Mouse (Mus musculus) MEL (cell line): Measurements from ENCODE around the gene Prmt1. TPM values are rescaled to one million over a fixed set of nuclear protein-coding genes. Genes with fewer than 3 reads are reported as not detected.

ENCODE experiments used
- DNase-seq: peaks from one replicate; pipeline ENCODE4 v3.0.0; 2011; ENCODE audit warnings: low read depth, low spot score
- H3K27ac ChIP-seq: 2 replicates; pipeline ENCODE4 v1.5.1; 2012; ENCODE audit warnings: low read depth, mild to moderate bottlenecking, control low read depth, low read length, moderate library complexity; ENCODE audit not compliant: control insufficient read depth
- H3K27me3 ChIP-seq, 2 experiments: fragments of 150-350 bp in 1 of 2; sonication (generic) in 1 of 2; 2 replicates each; pipeline ENCODE4 v1.6.1; 2012; ENCODE audit warnings: low read length in 2 of 2, mild to moderate bottlenecking in 2 of 2, improper control_type of control experiment in 1 of 2, moderate library complexity in 1 of 2; ENCODE audit not compliant: insufficient read depth in 2 of 2, control insufficient read depth in 1 of 2
- H3K36me3 ChIP-seq, 2 experiments: 2 replicates each; pipeline ENCODE4 v1.6.1; 2012 to 2014; ENCODE audit warnings: low read length in 2 of 2, improper control_type of control experiment in 1 of 2, inconsistent platforms in 1 of 2, mild to moderate bottlenecking in 1 of 2; ENCODE audit not compliant: insufficient read depth in 2 of 2, control insufficient read depth in 1 of 2
- H3K4me1 ChIP-seq, 2 experiments: fragments of 150-350 bp in 1 of 2; sonication (generic) in 1 of 2; 2 replicates each; pipeline ENCODE4 v1.6.1; 2012; ENCODE audit warnings: low read length in 2 of 2, improper control_type of control experiment in 1 of 2, mild to moderate bottlenecking in 1 of 2; ENCODE audit not compliant: insufficient read depth in 2 of 2, control insufficient read depth in 1 of 2
- H3K4me3 ChIP-seq, 2 experiments: fragments of 150-350 bp in 1 of 2; sonication (generic) in 1 of 2; 2 replicates each; pipeline ENCODE4 v1.5.1; 2012; ENCODE audit warnings: low read depth in 2 of 2, low read length in 2 of 2, mild to moderate bottlenecking in 2 of 2, moderate library complexity in 2 of 2, control low read depth in 1 of 2, improper control_type of control experiment in 1 of 2; ENCODE audit not compliant: control insufficient read depth in 1 of 2, insufficient read depth in 1 of 2
- H3K79me2 ChIP-seq: 2 replicates; pipeline ENCODE4 v1.6.1; 2012; ENCODE audit warnings: mild to moderate bottlenecking, low read length, moderate library complexity; ENCODE audit not compliant: control insufficient read depth, poor library complexity, insufficient read depth
- H3K9ac ChIP-seq: 2 replicates; pipeline ENCODE4 v1.6.1; 2012; ENCODE audit warnings: low read depth, mild to moderate bottlenecking, control low read depth, low read length, moderate library complexity; ENCODE audit not compliant: control insufficient read depth, poor library complexity, severe bottlenecking
- H3K9me3 ChIP-seq: fragments of 150-350 bp; sonication (generic); replicated peaks from 2 replicates; pipeline ENCODE4 v1.6.1; 2012; ENCODE audit warnings: mild to moderate bottlenecking, low read length, improper control_type of control experiment, moderate library complexity; ENCODE audit not compliant: insufficient read depth
- BHLHE40 ChIP-seq: IDR thresholded peaks from 2 replicates; pipeline ENCODE4 v1.6.1; 2012; ENCODE audit warnings: low read depth, mild to moderate bottlenecking, inconsistent platforms, low read length, improper control_type of control experiment, borderline replicate concordance
- CHD1 ChIP-seq: IDR thresholded peaks from 2 replicates; pipeline ENCODE4 v1.6.1; 2012; ENCODE audit warnings: low read depth, mild to moderate bottlenecking, inconsistent platforms, low read length, improper control_type of control experiment
- CHD2 ChIP-seq: IDR thresholded peaks from 2 replicates; pipeline ENCODE4 v1.6.1; 2011; ENCODE audit warnings: low read length, improper control_type of control experiment
- ELF1 ChIP-seq: IDR thresholded peaks from 2 replicates; pipeline ENCODE4 v1.6.1; 2014; ENCODE audit warnings: low read depth, mild to moderate bottlenecking, inconsistent platforms, low read length, improper control_type of control experiment, moderate library complexity
- ETS1 ChIP-seq: IDR thresholded peaks from 2 replicates; pipeline ENCODE4 v1.6.1; 2012; ENCODE audit warnings: low read depth, mild to moderate bottlenecking, inconsistent platforms, low read length, improper control_type of control experiment, moderate library complexity
- HCFC1 ChIP-seq: IDR thresholded peaks from 2 replicates; pipeline ENCODE4 v1.6.1; 2012; ENCODE audit warnings: low read depth, mild to moderate bottlenecking, inconsistent platforms, low read length, improper control_type of control experiment, moderate library complexity
- KAT2A ChIP-seq: conservative IDR thresholded peaks from 2 replicates; pipeline ENCODE4 v1.6.1; 2012; ENCODE audit warnings: low read depth, low read length, improper control_type of control experiment, inconsistent platforms
- MAZ ChIP-seq: IDR thresholded peaks from 2 replicates; pipeline ENCODE4 v1.6.1; 2012; ENCODE audit warnings: low read depth, mild to moderate bottlenecking, inconsistent platforms, low read length, improper control_type of control experiment
- MXI1 ChIP-seq: IDR thresholded peaks from 2 replicates; pipeline ENCODE4 v1.6.1; 2011; ENCODE audit warnings: mild to moderate bottlenecking, low read depth, low read length, improper control_type of control experiment
- NELFE ChIP-seq: IDR thresholded peaks from 2 replicates; pipeline ENCODE4 v1.6.1; 2011; ENCODE audit warnings: low read depth, low read length, improper control_type of control experiment
- NRF1 ChIP-seq: IDR thresholded peaks from 2 replicates; pipeline ENCODE4 v1.6.1; 2014; ENCODE audit warnings: low read depth, mild to moderate bottlenecking, inconsistent platforms, low read length, improper control_type of control experiment, moderate library complexity; ENCODE audit not compliant: poor library complexity, insufficient read depth, severe bottlenecking
- POLR2A ChIP-seq, 2 experiments: IDR thresholded peaks; 2 replicates each; pipeline ENCODE4 v1.6.1; 2011 to 2012; ENCODE audit warnings: low read length in 2 of 2, mild to moderate bottlenecking in 2 of 2, control low read depth in 1 of 2, improper control_type of control experiment in 1 of 2, low read depth in 1 of 2, moderate library complexity in 1 of 2; ENCODE audit not compliant: control insufficient read depth in 1 of 2, insufficient read depth in 1 of 2, poor library complexity in 1 of 2
- POLR2AphosphoS2 ChIP-seq: IDR thresholded peaks from 2 replicates; pipeline ENCODE4 v1.6.1; 2011; ENCODE audit warnings: low read length, improper control_type of control experiment
- SIN3A ChIP-seq: IDR thresholded peaks from 2 replicates; pipeline ENCODE4 v1.6.1; 2012; ENCODE audit warnings: low read length, improper control_type of control experiment, inconsistent platforms
- TAL1 ChIP-seq: IDR thresholded peaks from 2 replicates; pipeline ENCODE4 v1.6.1; 2012; ENCODE audit warnings: mild to moderate bottlenecking, inconsistent platforms, low read length, moderate library complexity, mixed read lengths
- TBP ChIP-seq: IDR thresholded peaks from 2 replicates; pipeline ENCODE4 v1.8.0; 2011; ENCODE audit warnings: low read depth, low read length, improper control_type of control experiment
- TCF12 ChIP-seq: IDR thresholded peaks from 2 replicates; pipeline ENCODE4 v1.6.1; 2014; ENCODE audit warnings: low read depth, mild to moderate bottlenecking, inconsistent platforms, low read length, improper control_type of control experiment, moderate library complexity
- UBTF ChIP-seq: IDR thresholded peaks from 2 replicates; pipeline ENCODE4 v1.6.1; 2012; ENCODE audit warnings: low read depth, mild to moderate bottlenecking, inconsistent platforms, low read length, improper control_type of control experiment, moderate library complexity, borderline replicate concordance; ENCODE audit not compliant: insufficient read depth
- ZMIZ1 ChIP-seq: IDR thresholded peaks from 2 replicates; pipeline ENCODE4 v1.6.1; 2012; ENCODE audit warnings: low read depth, mild to moderate bottlenecking, inconsistent platforms, low read length, improper control_type of control experiment, moderate library complexity
- ZNF384 ChIP-seq: IDR thresholded peaks from 2 replicates; pipeline ENCODE4 v1.6.1; 2012; ENCODE audit warnings: low read depth, mild to moderate bottlenecking, inconsistent platforms, low read length, improper control_type of control experiment
- polyA plus RNA-seq, 2 experiments: library from polyadenylated mRNA; stranded (reverse) in 1 of 2; unstranded in 1 of 2; fragments of >175 nt in 1 of 2; fragments of >200 nt in 1 of 2; gene quantifications; 2 replicates each; pipeline versions ENCODE4 v1.2.1 to v1.2.4; 2012; ENCODE audit warnings: low replicate concordance in 2 of 2, low read depth in 1 of 2; ENCODE audit not compliant: insufficient read length in 2 of 2, insufficient read depth in 1 of 2, missing spikeins in 1 of 2
- total RNA-seq: library from RNA; depleted of rRNA; stranded (reverse); fragments of 300-350 nt; gene quantifications from 2 replicates; pipeline ENCODE4 v1.2.3, GENCODE M21; 2012

Gene Prmt1
- total and polyA plus RNA-seq, 3 experiments = 254 to 715 (median 317) TPM

GRCm38 (mm10) chr7:44929204-44930151 lies 56.9 kb downstream of the Prmt1 start, which contains the start of gene Ap2a1:
TSS of gene Ap2a1 (minus strand) at chr7:44929496.
- TF ChIP-seq MXI1 (peak; percentile 35; the same call in 1 of the 2 replicates), CHD2 (peak; percentile 87), ZNF384 (no peak), POLR2AphosphoS2 (no peak; the same call in 1 of the 2 replicates), ELF1 (peak; percentile 97), POLR2A (IDR thresholded peaks at IDR 0.05; ENCODE audit: control insufficient read depth in 1 of 2, insufficient read depth in 1 of 2, low read depth in 1 of 2, low read length in 2 of 2, poor library complexity in 1 of 2) (peak; percentile 50 to 75; a peak in 2 of 4 replicates), NRF1 (peak; percentile 77), HCFC1 (peak; percentile 89), ZMIZ1 (peak; percentile 75; the same call in 1 of the 2 replicates), SIN3A (peak; percentile 62), TCF12 (peak; percentile 8; the same call in 1 of the 2 replicates), ETS1 (no peak), KAT2A (peak; percentile 67; the same call in 1 of the 2 replicates), MAZ (0 out of 2 replicates have a peak, but pooled peaks have one; percentile 38), CHD1 (no peak), TAL1 (no peak), BHLHE40 (no peak), NELFE (peak; percentile 77), UBTF (0 out of 2 replicates have a peak, but pooled peaks have one; percentile 48), TBP (peak; percentile 69)
- Histone ChIP-seq H3K27me3 (peaks cover 0 to 2% of the 10 kb centered on the region in 2 experiments; a peak in 1 of 4 replicates), H3K36me3 (peaks cover 0 to 16% of the 10 kb centered on the region in 2 experiments; a peak in 2 of 4 replicates), H3K79me2 (peaks cover 15% of the 10 kb centered on the region), H3K9me3 (no peaks in the 10 kb centered on the region), H3K4me3 (peak within 1 kb of the TSS; percentile 73 to 92), H3K27ac (peak within 1 kb of the TSS; percentile 63), H3K4me1 (peaks cover 7 to 12% of the 10 kb centered on the region in 2 experiments), H3K9ac (peak within 1 kb of the TSS; percentile 96)
- DNase-seq = peak; percentile 100
